Mouse (Mus musculus) macrophage (primary cell): ENCODE measurements around the gene Prkd2. TPM values are rescaled to one million over a fixed set of nuclear protein-coding genes. Genes with fewer than 3 reads are reported as not detected.
A peak's percentile ranks its signal among the peaks of the same experiment; 100 is the strongest.

Source experiments
- H3K27ac ChIP-seq: fragments of 350-480 bp; formaldehyde crosslinking; 2 replicates; pipeline ENCODE4 v1.9.0; 2021
- H3K36me3 ChIP-seq: fragments of 350-480 bp; formaldehyde crosslinking; 2 replicates; pipeline ENCODE4 v1.9.0; 2021; ENCODE audit errors: inconsistent target
- H3K4me3 ChIP-seq: fragments of 350-480 bp; formaldehyde crosslinking; 2 replicates; pipeline ENCODE4 v1.9.0; 2021; ENCODE audit errors: inconsistent target
- H3K79me2 ChIP-seq: fragments of 350-480 bp; formaldehyde crosslinking; 2 replicates; pipeline ENCODE4 v1.9.0; 2021; ENCODE audit errors: inconsistent target
- whole genome bisulfite sequencing: methylation state at CpG from one replicate; pipeline ENCODE4 v1.1.7; 2026; ENCODE audit warnings: inconsistent platforms; ENCODE audit not compliant: missing documents; 5-methylcytosine and 5-hydroxymethylcytosine counted together
- polyA plus RNA-seq: library from polyadenylated mRNA; stranded (reverse); fragments of 250-400 nt; gene quantifications from 3 replicates; pipeline ENCODE4 v1.2.4, GENCODE M21; 2018; ENCODE audit warnings: inconsistent platforms

Gene Prkd2
- polyA plus RNA-seq, 1 experiment from 2014 or later = 4.8 TPM

- Histone ChIP-seq H3K4me3 (peak within 1 kb of the TSS; percentile 90), H3K27ac (peak within 1 kb of the TSS; percentile 37; the same call in 1 of the 2 replicates), H3K79me2 (peaks cover 47% of the 10 kb centered on the region), H3K36me3 (0 out of 2 replicates have a peak, but pooled peaks cover 5% of the 10 kb centered on the region)
- WGBS = 1% methylated on average over 50 of the region's 64 CpGs
These were observed 26.1 kb upstream of the Prkd2 start, which contains the start of gene Fkrp for GRCm38 (mm10) chr7:16816475-16817122. TSS of gene Fkrp (minus strand) at chr7:16816732.

GRCm38 (mm10) chr7:16817693-16818092, 25.0 kb upstream of the Prkd2 start:
- Histone ChIP-seq H3K4me3 (peak overlapping the region; percentile 90; the same call in 1 of the 2 replicates), H3K79me2 (peaks cover 58% of the 10 kb centered on the region), H3K27ac (no peak overlapping the region), H3K36me3 (0 out of 2 replicates have a peak, but pooled peaks cover 5% of the 10 kb centered on the region)
- 71% methylated on average over 3 of the region's 3 CpGs for WGBS

GRCm38 (mm10) chr7:16819794-16820193, 22.9 kb upstream of the Prkd2 start:
- Histone ChIP-seq H3K4me3 (no peak overlapping the region), H3K27ac (peak overlapping the region; percentile 41), H3K79me2 (peaks cover 79% of the 10 kb centered on the region), H3K36me3 (peaks cover 15% of the 10 kb centered on the region)
- 88% methylated on average over 5 of the region's 5 CpGs for WGBS

- Histone ChIP-seq H3K79me2 (peaks cover 84% of the 10 kb centered on the region), H3K4me3 (no peak overlapping the region), H3K36me3 (peaks cover 15% of the 10 kb centered on the region), H3K27ac (peak overlapping the region; percentile 41)
- 51% methylated on average over 5 of the region's 5 CpGs for WGBS
These were observed 22.4 kb upstream of the Prkd2 start for GRCm38 (mm10) chr7:16820271-16820763.

- peaks cover 15% of the 10 kb centered on the region for H3K36me3 ChIP-seq
- peaks cover 92% of the 10 kb centered on the region for H3K79me2 ChIP-seq
- 88% methylated on average over 3 of the region's 3 CpGs for WGBS
- no peak overlapping the region for H3K4me3 ChIP-seq
- H3K27ac ChIP-seq = peak overlapping the region; percentile 24
These were observed 21.6 kb upstream of the Prkd2 start for GRCm38 (mm10) chr7:16821091-16821490.

- Histone ChIP-seq H3K79me2 (peaks cover 92% of the 10 kb centered on the region), H3K36me3 (peaks cover 15% of the 10 kb centered on the region), H3K27ac (no peak overlapping the region), H3K4me3 (no peak overlapping the region)
- WGBS = 93% methylated on average over 4 of the region's 4 CpGs
These were observed 21.0 kb upstream of the Prkd2 start for GRCm38 (mm10) chr7:16821669-16822101.

GRCm38 (mm10) chr7:16823734-16824133, 19.0 kb upstream of the Prkd2 start:
- Histone ChIP-seq H3K36me3 (peaks cover 31% of the 10 kb centered on the region), H3K4me3 (no peak overlapping the region), H3K79me2 (peaks cover 71% of the 10 kb centered on the region), H3K27ac (no peak overlapping the region)
- WGBS = 84% methylated on average over 5 of the region's 5 CpGs

- 82% methylated on average over 10 of the region's 10 CpGs for WGBS
- peaks cover 51% of the 10 kb centered on the region for H3K36me3 ChIP-seq
- peaks cover 54% of the 10 kb centered on the region for H3K79me2 ChIP-seq
- H3K4me3 ChIP-seq = no peak overlapping the region
- no peak overlapping the region for H3K27ac ChIP-seq
These were observed 16.9 kb upstream of the Prkd2 start for GRCm38 (mm10) chr7:16825785-16826184.

GRCm38 (mm10) chr7:16826571-16826970, 16.1 kb upstream of the Prkd2 start:
- Histone ChIP-seq H3K79me2 (peaks cover 46% of the 10 kb centered on the region), H3K27ac (no peak overlapping the region), H3K4me3 (no peak overlapping the region), H3K36me3 (peaks cover 59% of the 10 kb centered on the region)
- 34% methylated on average over 5 of the region's 5 CpGs for WGBS

- 31% methylated on average over 4 of the region's 4 CpGs for WGBS
- Histone ChIP-seq H3K27ac (no peak overlapping the region), H3K4me3 (no peak overlapping the region), H3K36me3 (peaks cover 66% of the 10 kb centered on the region), H3K79me2 (peaks cover 39% of the 10 kb centered on the region)
These were observed 15.4 kb upstream of the Prkd2 start for GRCm38 (mm10) chr7:16827274-16827673.

- 92% methylated on average over 9 of the region's 9 CpGs for WGBS
- H3K27ac ChIP-seq = no peak overlapping the region
- H3K36me3 ChIP-seq = peaks cover 79% of the 10 kb centered on the region
- peaks cover 7% of the 10 kb centered on the region; the same call in 1 of the 2 replicates for H3K79me2 ChIP-seq
- no peak overlapping the region for H3K4me3 ChIP-seq
These were observed 12.3 kb upstream of the Prkd2 start for GRCm38 (mm10) chr7:16830449-16830848.

GRCm38 (mm10) chr7:16837916-16838803, 4.5 kb upstream of the Prkd2 start:
- no peak overlapping the region for H3K27ac ChIP-seq
- peaks cover 50% of the 10 kb centered on the region for H3K36me3 ChIP-seq
- no peak overlapping the region for H3K4me3 ChIP-seq
- H3K79me2 ChIP-seq = no peaks in the 10 kb centered on the region
- WGBS = 70% methylated on average over 17 of the region's 18 CpGs

GRCm38 (mm10) chr7:16838804-16839426, 3.8 kb upstream of the Prkd2 start:
- H3K27ac ChIP-seq = no peak overlapping the region
- no peaks in the 10 kb centered on the region for H3K79me2 ChIP-seq
- H3K4me3 ChIP-seq = no peak overlapping the region
- 88% methylated on average over 6 of the region's 6 CpGs for WGBS
- H3K36me3 ChIP-seq = peaks cover 42% of the 10 kb centered on the region; the same call in 1 of the 2 replicates

GRCm38 (mm10) chr7:16839427-16840108, 3.1 kb upstream of the Prkd2 start:
- WGBS = 95% methylated on average over 12 of the region's 12 CpGs
- H3K4me3 ChIP-seq = no peak overlapping the region
- peaks cover 35% of the 10 kb centered on the region; the same call in 1 of the 2 replicates for H3K36me3 ChIP-seq
- H3K79me2 ChIP-seq = no peaks in the 10 kb centered on the region
- H3K27ac ChIP-seq = no peak overlapping the region
